Mouse (Mus musculus): ENCODE results near the gene Nbea. TPM values are rescaled to one million over a fixed set of nuclear protein-coding genes. Genes with fewer than 3 reads are reported as not detected.

Gene Nbea
- total RNA-seq, 1 experiment from 2014 or later: 4.3 TPM

DNA sequence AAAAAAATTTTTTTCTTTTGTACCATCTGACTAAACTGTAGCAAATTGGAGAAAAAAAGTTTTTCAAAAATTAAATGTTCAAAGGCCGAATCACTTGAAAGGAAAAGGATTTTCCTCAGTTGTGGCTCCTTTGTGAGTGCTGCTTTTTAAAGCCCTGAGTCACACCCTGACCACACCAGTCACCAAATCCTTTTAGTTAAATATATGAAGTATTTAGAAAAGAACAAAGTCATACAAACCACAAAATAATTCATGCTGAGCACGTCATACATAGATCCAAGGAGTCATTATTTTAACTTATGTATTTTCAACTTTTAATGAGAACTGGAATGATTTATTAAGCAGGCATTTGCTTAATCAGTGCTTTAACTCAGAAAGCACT, 295.7 kb downstream of the Nbea start:
- peak; percentile 39 to 67; a peak in 1 of 4 replicates for ATAC-seq (replicated peaks in 1 of 2; ENCODE audit: insufficient read depth in 1 of 2, low FRiP score in 2 of 2, low TSS enrichment in 1 of 2, low read depth in 1 of 2, poor library complexity in 2 of 2, severe bottlenecking in 2 of 2)

DNA sequence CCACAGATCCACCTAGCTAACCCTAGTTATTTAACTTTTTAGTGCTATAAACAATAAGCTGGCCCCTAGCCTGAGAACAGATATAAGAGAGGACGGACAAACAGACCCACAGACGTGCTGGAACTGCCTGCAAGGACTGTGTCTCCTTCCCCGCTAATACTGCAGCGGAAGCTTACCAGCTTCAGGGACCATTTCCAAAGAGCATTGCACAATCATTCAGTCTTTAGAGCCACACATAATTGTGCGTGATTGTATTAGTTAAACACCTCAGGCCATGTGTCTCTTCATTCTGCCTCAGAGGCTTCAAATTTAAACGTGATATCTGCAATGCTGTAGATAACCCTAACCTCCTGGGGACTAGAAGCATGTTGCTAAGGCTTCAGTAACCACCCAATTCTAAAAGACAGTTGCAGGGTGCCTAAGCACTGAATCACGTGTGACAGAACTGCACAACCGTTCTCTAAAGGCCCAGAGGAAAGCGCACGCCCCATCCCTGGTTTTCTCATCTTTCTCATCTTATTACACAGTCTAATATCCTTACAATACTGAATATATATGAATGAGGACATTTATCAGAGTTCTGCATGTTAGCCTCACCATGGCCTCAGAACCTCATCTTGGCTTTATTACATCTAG, 296.2 kb downstream of the Nbea start:
- ATAC-seq (replicated peaks in 1 of 2; ENCODE audit: insufficient read depth in 1 of 2, low FRiP score in 2 of 2, low TSS enrichment in 1 of 2, low read depth in 1 of 2, poor library complexity in 2 of 2, severe bottlenecking in 2 of 2): no peak

DNA sequence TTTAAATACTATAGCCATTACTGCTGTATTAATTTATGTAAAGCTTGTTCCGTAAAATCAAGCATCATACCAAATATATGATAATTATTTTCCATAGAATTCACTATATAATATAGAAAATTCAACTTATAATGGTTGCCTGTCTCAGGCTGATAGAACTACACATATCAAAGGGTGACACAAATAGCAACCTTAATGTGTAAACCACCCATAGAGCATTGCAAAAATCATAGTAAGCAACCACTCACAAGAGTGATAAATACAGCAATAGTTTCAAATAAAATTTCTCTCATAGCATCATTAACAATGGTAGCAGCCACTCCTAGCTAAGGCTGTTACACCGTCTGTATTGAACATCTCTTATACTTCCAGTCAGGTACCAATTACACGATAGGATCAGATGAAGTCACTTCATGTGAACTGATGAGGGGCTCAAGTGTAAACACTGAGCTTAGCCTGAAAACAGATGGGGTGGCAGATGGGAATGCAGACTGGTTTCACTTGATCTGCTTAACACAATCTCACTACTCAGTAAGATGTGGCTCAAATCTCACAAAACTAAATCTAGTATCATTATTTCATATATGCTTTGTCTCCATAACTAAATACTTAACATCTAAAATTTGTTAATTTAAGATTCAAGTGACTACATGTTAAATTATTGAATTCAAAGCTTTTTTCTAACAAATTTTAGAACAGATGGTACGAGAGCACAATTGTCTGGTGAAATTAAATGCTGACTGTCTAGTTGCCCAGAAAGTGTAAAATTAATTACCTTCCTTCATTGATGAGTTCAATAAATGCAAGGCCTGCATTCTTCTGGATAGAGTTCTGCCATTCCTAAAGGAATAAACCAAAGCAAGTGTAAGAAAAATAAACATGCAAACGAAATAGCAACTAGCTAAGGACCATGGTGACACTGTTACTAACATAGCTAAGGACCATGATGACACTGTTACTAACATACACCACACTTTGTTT, 310.3 kb downstream of the Nbea start:
- ATAC-seq (replicated peaks in 1 of 2; ENCODE audit: insufficient read depth in 1 of 2, low FRiP score in 2 of 2, low TSS enrichment in 1 of 2, low read depth in 1 of 2, poor library complexity in 2 of 2, severe bottlenecking in 2 of 2): no peak

DNA sequence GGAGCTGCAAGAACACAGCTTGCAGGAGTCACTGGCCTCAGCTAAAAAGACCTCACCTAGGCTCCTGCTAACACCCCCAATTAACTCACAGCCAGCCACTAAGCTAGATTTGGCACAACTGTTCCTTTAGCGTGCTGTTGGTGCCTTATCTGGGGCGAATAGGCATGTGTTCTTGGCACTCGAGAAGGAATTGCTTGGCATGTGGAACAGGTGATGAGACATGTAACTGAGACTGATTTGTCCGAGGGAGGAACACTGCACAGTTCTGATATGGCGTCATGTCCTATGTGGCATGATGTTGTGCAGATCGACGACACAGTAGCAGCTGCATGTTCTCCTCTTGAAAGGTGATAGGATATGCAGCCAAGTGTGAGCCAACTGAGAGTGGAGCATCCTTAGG, 331.0 kb downstream of the Nbea start:
- ATAC-seq (replicated peaks in 1 of 2; ENCODE audit: insufficient read depth in 1 of 2, low FRiP score in 2 of 2, low TSS enrichment in 1 of 2, low read depth in 1 of 2, poor library complexity in 2 of 2, severe bottlenecking in 2 of 2): no peak

DNA sequence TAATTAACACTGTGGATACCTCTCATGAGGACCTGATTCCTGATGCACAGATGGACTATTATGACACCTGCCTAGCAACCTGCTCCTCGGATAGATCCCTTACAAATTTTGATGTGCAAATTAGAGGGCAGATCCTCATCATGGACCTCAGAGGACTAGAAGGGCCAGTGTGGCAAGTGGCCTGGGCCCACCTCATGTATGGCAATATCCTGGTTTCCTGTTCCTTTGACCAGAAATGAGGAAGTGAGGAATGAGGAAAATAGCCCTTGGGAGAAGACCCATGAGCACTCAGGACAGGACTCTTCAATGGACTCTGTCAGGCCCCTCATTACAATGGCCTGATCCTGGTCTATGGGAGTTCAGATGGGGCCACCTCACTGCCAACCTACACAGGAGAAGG, 336.4 kb downstream of the Nbea start:
- ATAC-seq (replicated peaks in 1 of 2; ENCODE audit: insufficient read depth in 1 of 2, low FRiP score in 2 of 2, low TSS enrichment in 1 of 2, low read depth in 1 of 2, poor library complexity in 2 of 2, severe bottlenecking in 2 of 2): no peak

DNA sequence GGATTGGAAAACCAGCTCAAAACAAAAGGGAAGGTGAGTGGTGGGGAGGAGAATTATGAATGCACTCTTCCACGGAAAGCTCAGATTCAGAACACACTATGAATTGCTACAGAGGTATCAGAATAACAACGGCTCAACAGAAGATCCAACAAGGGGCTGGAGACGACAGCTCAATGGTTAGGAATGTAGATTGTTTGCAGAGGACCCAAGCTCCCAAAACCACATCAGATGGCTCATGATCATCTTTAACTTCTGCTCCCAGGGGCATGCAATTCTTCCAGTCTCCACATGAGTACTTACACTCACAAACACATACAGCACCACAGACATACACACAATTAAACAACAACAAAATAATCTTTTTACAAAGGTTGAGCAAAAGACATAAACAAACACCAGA, 346.3 kb downstream of the Nbea start:
- ATAC-seq (replicated peaks in 1 of 2; ENCODE audit: insufficient read depth in 1 of 2, low FRiP score in 2 of 2, low TSS enrichment in 1 of 2, low read depth in 1 of 2, poor library complexity in 2 of 2, severe bottlenecking in 2 of 2): no peak

DNA sequence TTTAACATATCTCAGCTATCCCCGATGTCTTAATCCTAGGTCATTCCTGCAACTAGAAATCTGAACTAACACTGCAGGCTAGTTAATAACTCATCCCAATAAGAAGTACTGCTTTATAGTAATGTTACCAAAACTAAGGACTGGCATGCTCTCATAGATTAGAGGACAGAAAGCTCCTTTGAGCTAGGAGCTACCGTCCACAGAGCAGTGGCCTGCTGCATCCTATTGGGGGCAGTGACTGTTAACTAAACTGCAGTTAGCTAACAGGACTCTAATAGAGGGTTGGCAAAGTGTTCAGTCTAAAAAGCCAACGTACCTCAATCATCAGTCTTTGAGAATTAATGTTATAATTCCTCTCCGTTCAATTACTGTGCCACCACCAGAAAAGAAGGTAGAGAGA, 348.3 kb downstream of the Nbea start:
- ATAC-seq (replicated peaks in 1 of 2; ENCODE audit: insufficient read depth in 1 of 2, low FRiP score in 2 of 2, low TSS enrichment in 1 of 2, low read depth in 1 of 2, poor library complexity in 2 of 2, severe bottlenecking in 2 of 2): no peak

DNA sequence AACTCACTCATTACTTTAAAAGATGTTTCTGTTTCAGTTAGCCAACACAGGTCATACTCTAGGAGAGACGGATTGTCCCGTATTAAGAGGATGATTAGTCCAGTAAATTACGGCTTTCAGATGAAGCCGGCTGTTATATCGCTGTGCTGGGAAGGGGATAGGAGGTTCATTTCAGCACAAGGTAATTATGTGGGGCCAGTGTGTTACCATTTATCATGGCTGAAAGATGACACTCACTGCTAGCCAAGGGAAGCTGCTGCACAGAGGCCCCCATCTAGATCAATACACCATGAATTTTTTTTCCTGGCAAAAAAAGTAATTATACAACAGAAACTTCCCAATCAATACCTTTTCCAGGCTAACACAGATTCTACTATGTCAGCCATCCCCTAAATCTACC, 353.3 kb downstream of the Nbea start:
- ATAC-seq (replicated peaks in 1 of 2; ENCODE audit: insufficient read depth in 1 of 2, low FRiP score in 2 of 2, low TSS enrichment in 1 of 2, low read depth in 1 of 2, poor library complexity in 2 of 2, severe bottlenecking in 2 of 2): no peak

DNA sequence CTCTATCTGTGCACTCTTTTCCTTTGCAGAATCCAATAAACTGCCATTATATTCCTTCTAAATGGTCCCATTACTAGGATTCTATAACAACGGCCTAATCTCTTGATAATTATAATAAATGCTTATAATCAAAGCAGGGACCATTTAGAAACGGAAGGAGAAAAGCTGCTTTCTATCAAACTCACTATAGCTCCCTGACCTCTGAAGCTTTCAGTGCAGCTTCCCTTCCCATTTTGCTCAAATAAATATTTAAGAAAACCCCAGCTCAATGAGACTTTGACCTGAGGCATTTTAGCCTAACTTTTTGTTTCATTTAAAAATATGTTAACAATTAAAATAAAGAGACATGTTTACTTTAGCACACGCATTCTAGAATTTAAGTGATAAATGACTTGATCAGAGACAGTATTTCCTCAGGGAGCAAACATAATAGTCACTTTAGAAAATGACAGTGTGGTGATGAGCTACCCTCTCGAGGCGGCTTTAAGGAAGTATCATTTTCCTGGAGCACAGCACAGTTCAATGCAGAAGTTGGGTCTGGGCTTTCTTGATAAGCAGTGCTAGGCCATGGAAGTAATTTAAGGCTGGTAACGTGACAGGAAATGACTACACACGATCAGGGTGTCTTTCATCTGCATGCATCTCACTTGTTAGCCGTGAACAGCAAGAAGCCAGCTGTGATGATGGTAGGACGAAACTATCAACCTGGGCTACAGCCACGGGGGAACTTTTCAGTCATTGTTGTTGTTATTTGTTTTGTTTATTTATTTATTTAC, 354.8 kb downstream of the Nbea start:
- peak; percentile 99 to 100 for ATAC-seq (replicated peaks in 1 of 2; ENCODE audit: insufficient read depth in 1 of 2, low FRiP score in 2 of 2, low TSS enrichment in 1 of 2, low read depth in 1 of 2, poor library complexity in 2 of 2, severe bottlenecking in 2 of 2)

DNA sequence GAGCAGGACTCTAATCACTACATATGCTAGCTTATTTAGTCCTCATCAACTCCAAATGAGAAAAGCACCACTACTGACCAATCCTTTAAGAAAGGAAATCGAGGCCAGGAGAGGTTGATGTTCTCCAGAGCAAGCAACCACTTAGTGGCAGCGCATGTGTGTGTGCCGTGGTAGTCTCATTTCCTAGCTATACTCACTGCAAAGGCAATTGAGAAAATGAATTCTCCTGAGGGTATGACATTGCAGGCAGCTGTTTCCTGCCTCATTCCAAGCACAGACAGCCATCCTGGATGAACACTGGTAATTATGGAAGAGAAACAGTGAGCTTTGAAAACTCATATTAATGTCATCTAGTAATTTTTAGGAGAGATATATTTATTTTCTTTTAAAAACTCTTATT, 358.6 kb downstream of the Nbea start:
- ATAC-seq (replicated peaks in 1 of 2; ENCODE audit: insufficient read depth in 1 of 2, low FRiP score in 2 of 2, low TSS enrichment in 1 of 2, low read depth in 1 of 2, poor library complexity in 2 of 2, severe bottlenecking in 2 of 2): no peak

DNA sequence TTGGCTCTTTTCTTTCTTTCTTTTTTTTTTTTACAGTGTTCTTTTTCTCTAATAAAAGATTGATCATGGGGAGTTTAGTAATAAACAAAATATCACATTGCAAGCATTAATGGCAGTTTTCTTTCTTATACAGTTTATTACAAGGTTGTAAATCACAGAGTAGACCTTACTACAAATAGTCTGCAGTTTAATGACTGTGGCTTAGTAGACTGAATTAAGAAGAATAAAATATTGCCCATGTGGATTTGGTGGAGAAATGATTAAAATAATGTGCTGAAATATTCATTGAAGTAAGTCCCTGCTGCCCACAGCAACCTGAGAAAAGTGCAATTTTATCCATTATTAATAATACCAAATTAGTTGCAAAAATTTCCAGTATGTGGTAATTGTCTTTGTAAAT, 363.9 kb downstream of the Nbea start:
- ATAC-seq (replicated peaks in 1 of 2; ENCODE audit: insufficient read depth in 1 of 2, low FRiP score in 2 of 2, low TSS enrichment in 1 of 2, low read depth in 1 of 2, poor library complexity in 2 of 2, severe bottlenecking in 2 of 2): no peak

DNA sequence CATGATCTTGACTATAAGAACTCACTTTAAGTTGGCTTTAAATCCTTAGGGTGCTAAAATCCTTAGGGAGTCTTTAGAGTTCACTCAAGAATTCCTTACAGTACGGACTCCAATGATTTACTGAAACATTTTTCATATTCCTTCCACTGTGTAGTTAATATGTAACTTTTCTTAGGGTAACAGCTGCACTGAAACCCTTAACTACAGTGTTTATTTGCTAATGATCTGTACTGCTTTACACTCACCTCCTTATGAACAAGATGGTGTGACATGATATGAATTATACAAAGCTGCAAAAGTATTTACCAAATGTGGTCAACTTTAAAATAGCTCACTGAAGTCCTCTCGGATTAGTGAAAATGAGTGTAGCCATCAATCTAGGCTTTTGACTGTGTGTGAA, 365.4 kb downstream of the Nbea start:
- no peak for ATAC-seq (replicated peaks in 1 of 2; ENCODE audit: insufficient read depth in 1 of 2, low FRiP score in 2 of 2, low TSS enrichment in 1 of 2, low read depth in 1 of 2, poor library complexity in 2 of 2, severe bottlenecking in 2 of 2)

DNA sequence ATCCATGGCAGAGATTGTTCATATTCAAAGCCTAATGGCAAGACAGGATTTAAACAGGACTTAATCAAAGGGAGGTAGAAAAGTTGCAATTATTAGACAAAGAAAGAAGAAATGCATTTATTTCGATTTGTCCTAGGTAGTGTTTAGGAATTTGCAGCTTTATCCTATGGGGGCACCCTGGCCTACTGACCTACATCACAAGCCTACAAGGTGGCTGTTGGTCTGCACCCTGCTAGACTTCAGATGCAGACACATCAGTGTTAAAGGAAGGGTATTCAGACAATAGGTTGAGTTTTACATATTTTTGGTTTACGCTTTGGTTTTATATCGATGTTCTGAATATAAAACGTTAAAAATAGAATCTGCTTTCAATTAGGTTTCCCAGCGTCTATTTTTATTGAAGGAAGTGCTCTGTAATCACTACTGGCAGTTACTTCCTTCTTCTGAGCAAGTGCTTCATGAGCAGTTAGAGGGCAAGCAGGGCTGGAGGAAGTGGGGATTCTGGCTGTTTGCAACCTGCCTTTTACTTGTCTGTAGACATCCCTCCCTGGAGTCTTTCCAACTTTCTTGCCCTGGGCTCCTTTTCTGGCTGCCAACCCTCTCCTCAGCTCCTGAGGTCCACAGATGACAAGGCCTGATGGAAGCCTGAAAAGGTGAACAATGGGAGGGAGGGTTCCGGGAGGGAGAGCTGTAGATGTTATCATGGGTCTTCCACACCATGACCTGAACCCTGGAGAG, 366.7 kb downstream of the Nbea start:
- peak; percentile 98 for ATAC-seq (replicated peaks in 1 of 2; ENCODE audit: insufficient read depth in 1 of 2, low FRiP score in 2 of 2, low TSS enrichment in 1 of 2, low read depth in 1 of 2, poor library complexity in 2 of 2, severe bottlenecking in 2 of 2)

DNA sequence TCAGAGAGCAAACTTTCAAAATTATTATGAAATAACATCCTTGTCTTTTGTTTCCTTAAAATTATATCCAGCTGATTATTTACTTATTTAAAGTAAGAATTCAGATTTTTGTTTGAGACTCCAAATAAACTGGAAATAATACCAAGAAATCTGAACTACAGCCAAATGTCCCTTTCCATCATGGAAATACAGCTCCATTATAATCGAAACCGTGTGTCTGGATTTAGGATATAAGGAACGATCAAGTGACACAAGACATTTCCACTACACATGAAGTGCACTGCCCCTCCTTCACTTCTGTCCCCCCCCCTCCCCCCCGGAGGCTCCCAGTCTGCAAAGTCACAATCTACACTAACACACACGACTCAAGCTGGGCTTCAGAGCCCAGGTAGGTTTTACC, 367.4 kb downstream of the Nbea start:
- no peak for ATAC-seq (replicated peaks in 1 of 2; ENCODE audit: insufficient read depth in 1 of 2, low FRiP score in 2 of 2, low TSS enrichment in 1 of 2, low read depth in 1 of 2, poor library complexity in 2 of 2, severe bottlenecking in 2 of 2)

DNA sequence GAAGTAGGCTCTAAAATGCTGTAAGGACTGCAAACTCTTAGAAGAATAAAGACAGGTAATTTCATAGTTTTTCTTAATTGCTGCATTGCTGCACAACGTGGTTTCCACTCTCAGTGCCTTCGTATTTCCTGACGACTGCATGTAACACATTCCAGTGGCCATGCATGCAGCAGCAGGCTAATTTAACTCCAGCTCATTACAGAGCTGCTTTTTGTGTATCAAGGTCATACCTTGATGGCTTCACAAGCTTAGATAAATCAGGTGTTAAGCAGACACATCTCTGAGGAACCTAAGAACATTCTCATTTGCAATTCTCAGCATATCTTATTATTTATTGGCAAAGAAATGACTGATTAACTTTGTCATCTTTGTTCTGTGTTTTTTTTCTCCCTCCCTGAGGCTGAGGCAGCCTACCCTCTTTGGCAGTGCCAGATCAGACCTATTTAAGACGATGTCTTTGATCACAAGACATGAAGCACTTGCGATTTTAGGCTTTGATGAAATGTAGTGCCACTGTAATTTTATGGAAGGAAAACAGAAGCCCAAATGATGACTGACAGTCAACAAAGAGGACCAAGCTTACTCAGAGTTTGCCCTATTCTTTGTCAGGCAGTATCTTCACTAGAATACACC, 368.4 kb downstream of the Nbea start:
- ATAC-seq (replicated peaks in 1 of 2; ENCODE audit: insufficient read depth in 1 of 2, low FRiP score in 2 of 2, low TSS enrichment in 1 of 2, low read depth in 1 of 2, poor library complexity in 2 of 2, severe bottlenecking in 2 of 2): no peak

DNA sequence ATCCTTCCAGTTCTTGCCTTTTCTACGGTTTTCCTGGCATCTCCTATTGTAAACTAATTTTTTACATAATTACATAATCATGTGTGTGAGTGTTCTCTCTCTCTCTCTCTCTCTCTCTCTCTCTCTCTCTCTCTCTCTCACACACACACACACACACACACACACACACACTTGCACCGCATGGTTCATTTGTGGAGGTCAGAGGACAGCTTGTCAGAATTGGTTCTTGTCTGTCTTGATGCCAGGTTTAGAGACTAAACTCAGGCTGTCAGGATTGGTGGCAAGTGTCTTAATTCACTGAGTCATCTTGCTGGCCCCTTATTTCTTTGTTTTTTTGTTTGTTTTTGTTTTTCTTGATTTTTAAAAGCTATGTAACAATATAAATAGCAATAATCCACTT, 388.7 kb downstream of the Nbea start:
- no peak for ATAC-seq (replicated peaks in 1 of 2; ENCODE audit: insufficient read depth in 1 of 2, low FRiP score in 2 of 2, low TSS enrichment in 1 of 2, low read depth in 1 of 2, poor library complexity in 2 of 2, severe bottlenecking in 2 of 2)

All from hematopoietic stem cell, adult 5-6 weeks (primary cell).